Mouse (Mus musculus) kidney, postnatal 36 days (tissue): Measurements from ENCODE around the gene Mcf2l.
A peak's percentile ranks its signal among the peaks of the same experiment; 100 is the strongest.

Source experiments
- DNase-seq, 2 experiments: peaks; one replicate each; pipeline ENCODE4 v3.0.0; 2021 to 2022; ENCODE audit warnings: mixed read lengths in 2 of 2

The Mcf2l gene

GRCm38 (mm10) chr8:12998331-12998730, 124.7 kb downstream of the Mcf2l start:
- no peak for DNase-seq

- peak in 1 of 2 experiments; percentile 17 for DNase-seq
Observed at GRCm38 (mm10) chr8:12999793-13000192, 126.2 kb downstream of the Mcf2l start.

GRCm38 (mm10) chr8:13007458-13007857, 133.9 kb downstream of the Mcf2l start:
- DNase-seq = no peak

- peak in 1 of 2 experiments; percentile 38 for DNase-seq
Observed at GRCm38 (mm10) chr8:13010313-13010712, 136.7 kb downstream of the Mcf2l start.

GRCm38 (mm10) chr8:13019560-13019959, 146.0 kb downstream of the Mcf2l start:
- peak in 1 of 2 experiments; percentile 43 for DNase-seq

- DNase-seq = no peak
Observed at GRCm38 (mm10) chr8:13021830-13022229, 148.2 kb downstream of the Mcf2l start.

- DNase-seq = peak; percentile 48 to 71
Observed at GRCm38 (mm10) chr8:13025487-13026224, 152.1 kb downstream of the Mcf2l start, which contains the start of gene F7. Gene F7, plus strand, starts transcription at chr8:13026034.

- no peak for DNase-seq
Observed at GRCm38 (mm10) chr8:13027615-13028014, 154.0 kb downstream of the Mcf2l start.

- no peak for DNase-seq
Observed at GRCm38 (mm10) chr8:13028482-13028881, 154.9 kb downstream of the Mcf2l start.

GRCm38 (mm10) chr8:13036346-13036812, 162.8 kb downstream of the Mcf2l start:
- no peak for DNase-seq

- DNase-seq = no peak
Observed at GRCm38 (mm10) chr8:13037015-13037414, 163.4 kb downstream of the Mcf2l start, which contains the start of gene F10. Gene F10, plus strand, starts transcription at chr8:13037308.

GRCm38 (mm10) chr8:13037569-13037968, 164.0 kb downstream of the Mcf2l start:
- DNase-seq = peak; percentile 18 to 36

- DNase-seq = no peak
Observed at GRCm38 (mm10) chr8:13039054-13039453, 165.4 kb downstream of the Mcf2l start.

GRCm38 (mm10) chr8:13041459-13041858, 167.9 kb downstream of the Mcf2l start:
- DNase-seq = no peak

GRCm38 (mm10) chr8:13047652-13048051, 174.0 kb downstream of the Mcf2l start:
- DNase-seq = no peak

- no peak for DNase-seq
Observed at GRCm38 (mm10) chr8:13050550-13050949, 176.9 kb downstream of the Mcf2l start.

- DNase-seq = peak; percentile 46 to 54
Observed at GRCm38 (mm10) chr8:13057351-13057750, 183.7 kb downstream of the Mcf2l start.

GRCm38 (mm10) chr8:13060441-13061150, 187.0 kb downstream of the Mcf2l start, which contains the start of gene Proz:
Gene Proz, plus strand, starts transcription at chr8:13060914.
- DNase-seq = peak; percentile 81 to 86

- no peak for DNase-seq
Observed at GRCm38 (mm10) chr8:13063112-13063511, 189.5 kb downstream of the Mcf2l start.
